Mouse (Mus musculus): ENCODE results near the gene Sertad1. TPM values are rescaled to one million over a fixed set of nuclear protein-coding genes. Genes with fewer than 3 reads are reported as not detected.

Sertad1 gene
- total and polyA plus RNA-seq, 3 experiments: 18.5 to 62.3 (median 56.9) TPM

DNA sequence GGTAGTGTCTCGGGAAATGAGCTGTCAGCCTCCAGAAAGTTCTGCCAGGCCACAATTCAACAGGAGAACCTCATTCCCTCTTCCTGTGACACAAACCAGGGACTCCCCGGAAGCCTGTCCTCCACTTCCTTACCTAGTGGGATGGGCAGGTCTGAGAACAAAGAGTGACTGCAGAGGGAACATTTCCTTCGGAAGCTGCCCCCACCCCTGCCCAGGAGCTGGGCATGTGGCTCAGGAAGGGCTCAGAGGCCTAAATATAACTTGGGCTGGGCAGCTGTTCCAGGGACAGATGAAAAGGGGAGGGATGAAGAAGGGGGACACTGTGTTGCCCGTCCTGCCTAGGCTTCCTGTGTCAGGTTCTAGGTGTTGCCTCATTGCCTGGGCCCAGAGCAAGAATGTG is 14.9 kb downstream of the Sertad1 start:
- Histone ChIP-seq H3K4me3 (ENCODE audit: low read depth, low read length) (no peak overlapping the region), H3K36me3 (replicated peaks) (peaks cover 5% of the 10 kb centered on the region), H3K9me3 (replicated peaks) (no peaks in the 10 kb centered on the region), H3K4me1 (ENCODE audit: insufficient read depth, low read depth, low read length) (peaks cover 14% of the 10 kb centered on the region), H3K27me3 (ENCODE audit: insufficient read depth, low read length) (no peaks in the 10 kb centered on the region; the same call in 1 of the 2 replicates)
- DNase-seq (ENCODE audit: low spot score) (no peak), ATAC-seq (ENCODE audit: extremely low read depth, insufficient number of reproducible peaks, low FRiP score, poor library complexity, severe bottlenecking) (no peak)
- TF ChIP-seq CTCF (IDR thresholded peaks at IDR 0.05; ENCODE audit: low read depth, low read length) (no peak), GATA1 (IDR thresholded peaks at IDR 0.05; ENCODE audit: borderline replicate concordance, low read length) (no peak), POLR2AphosphoS5 (IDR thresholded peaks at IDR 0.05; ENCODE audit: insufficient replicate concordance, low read depth, low read length) (no peak), GATA2 (IDR thresholded peaks at IDR 0.05; ENCODE audit: borderline replicate concordance, low read depth, low read length) (no peak)

DNA sequence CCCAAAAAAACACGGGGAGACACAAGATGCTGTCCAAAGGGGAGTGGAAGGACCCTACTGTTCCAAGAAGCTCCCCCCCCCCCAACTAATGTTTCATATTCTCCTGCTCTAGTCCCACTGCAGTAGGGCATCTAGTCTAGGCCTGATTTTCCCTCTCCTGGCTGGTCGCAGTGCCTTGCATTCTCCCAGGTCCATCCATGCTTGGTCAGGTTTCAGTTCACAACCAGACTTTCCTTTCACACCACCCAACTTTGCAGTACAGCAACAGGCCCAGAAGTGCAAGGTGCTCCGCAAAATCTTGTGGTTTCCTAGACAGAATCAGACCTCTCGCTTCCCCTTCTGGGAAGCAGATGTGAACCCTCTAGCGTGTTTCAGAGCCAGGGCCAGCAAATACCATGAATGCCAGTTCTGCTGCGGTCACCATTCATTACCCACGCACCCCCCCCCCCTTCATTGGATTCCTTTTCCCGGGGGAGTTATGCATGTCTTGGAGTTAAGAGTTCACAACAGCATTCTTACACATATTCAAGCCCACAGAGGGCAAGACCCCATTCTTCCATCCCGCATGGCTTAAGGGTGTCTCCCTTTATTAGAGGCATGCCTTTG is 20.2 kb downstream of the Sertad1 start:
- DNase-seq (ENCODE audit: low spot score): no peak
- TF ChIP-seq CTCF (IDR thresholded peaks at IDR 0.05; ENCODE audit: low read depth, low read length) (no peak), POLR2AphosphoS5 (IDR thresholded peaks at IDR 0.05; ENCODE audit: insufficient replicate concordance, low read depth, low read length) (no peak), TAL1 (conservative IDR thresholded peaks at IDR 0.05; ENCODE audit: low read depth, low read length) (no peak), GATA2 (IDR thresholded peaks at IDR 0.05; ENCODE audit: borderline replicate concordance, low read depth, low read length) (no peak), GATA1 (IDR thresholded peaks at IDR 0.05; ENCODE audit: borderline replicate concordance, low read length) (no peak)
- Histone ChIP-seq H3K4me1 (ENCODE audit: insufficient read depth, low read depth, low read length) (peaks cover 34% of the 10 kb centered on the region), H3K4me3 (ENCODE audit: low read depth, low read length) (peak overlapping the region; percentile 76; the same call in 1 of the 2 replicates), H3K9me3 (replicated peaks) (no peaks in the 10 kb centered on the region), H3K36me3 (replicated peaks) (peaks cover 5% of the 10 kb centered on the region), H3K27me3 (ENCODE audit: insufficient read depth, low read length) (no peaks in the 10 kb centered on the region)
- no peak for ATAC-seq (ENCODE audit: extremely low read depth, insufficient number of reproducible peaks, low FRiP score, poor library complexity, severe bottlenecking)

DNA sequence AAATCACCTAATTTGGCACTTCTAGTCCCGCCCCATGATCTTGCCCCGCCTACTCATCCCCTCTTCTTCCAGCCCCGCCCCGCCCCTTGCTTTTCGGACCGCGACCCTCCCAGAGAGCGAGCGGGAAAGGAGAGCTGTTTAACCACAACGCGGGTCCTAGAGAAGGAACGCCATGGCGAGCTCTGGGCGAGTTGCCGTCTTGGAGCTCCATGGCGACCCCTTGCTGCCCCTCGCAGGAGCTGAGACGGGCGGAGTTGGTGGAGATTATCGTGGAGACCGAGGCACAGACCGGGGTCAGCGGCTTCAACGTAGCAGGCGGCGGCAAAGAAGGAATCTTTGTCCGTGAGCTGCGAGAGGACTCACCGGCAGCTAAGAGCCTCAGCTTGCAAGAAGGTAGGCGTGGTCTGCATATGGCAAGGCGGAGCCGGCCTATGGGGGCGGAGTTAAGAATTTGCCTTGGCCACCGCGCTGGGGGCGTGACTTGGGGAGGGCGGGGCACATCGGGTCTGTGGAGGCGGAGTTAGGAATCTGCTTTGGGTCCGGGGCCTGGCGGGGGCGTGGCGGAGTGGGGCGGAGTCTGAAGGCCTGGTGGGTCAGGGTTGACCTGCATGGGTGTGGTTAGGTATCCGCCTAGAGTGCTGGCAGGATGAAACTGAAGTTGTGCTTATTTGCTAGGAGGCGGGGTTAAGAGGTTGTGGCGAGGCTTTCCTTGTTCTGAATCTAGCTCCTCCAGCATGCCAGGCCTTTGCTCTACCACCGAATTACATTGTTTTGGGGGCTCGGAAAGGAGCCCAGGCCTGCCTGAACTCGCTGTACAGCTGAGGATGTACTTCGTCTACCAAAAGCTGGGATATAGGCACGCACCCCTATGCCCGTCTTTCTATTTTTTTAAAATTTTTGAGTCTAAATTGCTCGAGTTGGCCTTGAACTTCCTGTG is 21.3 kb downstream of the Sertad1 start:
- Histone ChIP-seq H3K4me3 (ENCODE audit: low read depth, low read length) (peak overlapping the region; percentile 76), H3K36me3 (replicated peaks) (peaks cover 5% of the 10 kb centered on the region), H3K27me3 (ENCODE audit: insufficient read depth, low read length) (no peaks in the 10 kb centered on the region), H3K9me3 (replicated peaks) (no peaks in the 10 kb centered on the region), H3K4me1 (ENCODE audit: insufficient read depth, low read depth, low read length) (peaks cover 32% of the 10 kb centered on the region)
- TF ChIP-seq POLR2AphosphoS5 (IDR thresholded peaks at IDR 0.05; ENCODE audit: insufficient replicate concordance, low read depth, low read length) (no peak), GATA2 (IDR thresholded peaks at IDR 0.05; ENCODE audit: borderline replicate concordance, low read depth, low read length) (no peak), CTCF (IDR thresholded peaks at IDR 0.05; ENCODE audit: low read depth, low read length) (no peak), GATA1 (IDR thresholded peaks at IDR 0.05; ENCODE audit: borderline replicate concordance, low read length) (no peak), TAL1 (conservative IDR thresholded peaks at IDR 0.05; ENCODE audit: low read depth, low read length) (no peak)
- peak; percentile 86 for DNase-seq (ENCODE audit: low spot score)
- peak; percentile 94 for ATAC-seq (ENCODE audit: extremely low read depth, insufficient number of reproducible peaks, low FRiP score, poor library complexity, severe bottlenecking)

DNA sequence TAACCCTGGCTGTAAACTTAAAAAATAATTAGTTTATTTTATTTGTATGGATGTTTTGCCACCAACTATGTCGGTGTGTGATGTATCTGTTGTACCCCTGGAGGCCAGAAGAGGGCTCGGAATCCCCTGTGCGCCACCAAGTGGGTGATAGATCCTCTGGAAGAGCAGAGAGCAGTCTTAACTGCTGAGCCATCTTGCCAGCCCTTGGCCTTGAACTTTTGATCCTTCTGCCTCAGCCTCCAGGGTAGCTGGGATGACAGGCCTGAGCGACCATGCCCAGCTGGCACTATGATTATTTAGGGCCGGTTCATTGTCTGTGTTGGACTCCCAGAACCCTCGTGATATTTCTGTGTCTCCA is 21.9 kb downstream of the Sertad1 start:
- ATAC-seq (ENCODE audit: extremely low read depth, insufficient number of reproducible peaks, low FRiP score, poor library complexity, severe bottlenecking): peak; percentile 51
- H3K4me3 ChIP-seq (ENCODE audit: low read depth, low read length): peak overlapping the region; percentile 45; the same call in 1 of the 2 replicates
- peaks cover 31% of the 10 kb centered on the region for H3K4me1 ChIP-seq (ENCODE audit: insufficient read depth, low read depth, low read length)
- peaks cover 5% of the 10 kb centered on the region for H3K36me3 ChIP-seq (replicated peaks)
- DNase-seq (ENCODE audit: low spot score): peak; percentile 30
- TF ChIP-seq POLR2AphosphoS5 (IDR thresholded peaks at IDR 0.05; ENCODE audit: insufficient replicate concordance, low read depth, low read length) (no peak), TAL1 (conservative IDR thresholded peaks at IDR 0.05; ENCODE audit: low read depth, low read length) (no peak), GATA2 (IDR thresholded peaks at IDR 0.05; ENCODE audit: borderline replicate concordance, low read depth, low read length) (no peak), GATA1 (IDR thresholded peaks at IDR 0.05; ENCODE audit: borderline replicate concordance, low read length) (no peak), CTCF (IDR thresholded peaks at IDR 0.05; ENCODE audit: low read depth, low read length) (peak; percentile 52)
- H3K27me3 ChIP-seq (ENCODE audit: insufficient read depth, low read length): no peaks in the 10 kb centered on the region
- no peaks in the 10 kb centered on the region for H3K9me3 ChIP-seq (replicated peaks)

DNA sequence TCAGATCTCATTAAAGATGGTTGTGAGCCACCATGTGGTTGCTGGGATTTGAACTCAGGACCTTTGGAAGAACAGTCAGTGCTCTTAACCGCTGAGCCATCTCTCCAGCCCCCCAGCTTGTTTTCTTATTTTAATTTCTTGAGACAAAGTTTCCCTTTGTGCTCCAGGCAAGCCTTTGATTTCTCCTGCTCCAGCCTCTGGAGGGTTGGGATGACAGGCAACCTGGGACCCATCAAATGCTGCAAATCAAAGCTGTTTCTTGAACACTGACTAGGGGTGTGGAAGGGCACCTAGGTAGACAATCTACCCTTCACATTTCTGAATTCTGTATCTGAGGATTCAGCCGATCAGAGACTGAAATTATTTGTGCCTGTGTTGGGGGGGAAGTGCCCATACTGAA is 24.1 kb downstream of the Sertad1 start:
- TF ChIP-seq POLR2AphosphoS5 (IDR thresholded peaks at IDR 0.05; ENCODE audit: insufficient replicate concordance, low read depth, low read length) (no peak), GATA2 (IDR thresholded peaks at IDR 0.05; ENCODE audit: borderline replicate concordance, low read depth, low read length) (no peak), GATA1 (IDR thresholded peaks at IDR 0.05; ENCODE audit: borderline replicate concordance, low read length) (no peak), CTCF (IDR thresholded peaks at IDR 0.05; ENCODE audit: low read depth, low read length) (no peak), TAL1 (conservative IDR thresholded peaks at IDR 0.05; ENCODE audit: low read depth, low read length) (no peak)
- peaks cover 6% of the 10 kb centered on the region for H3K36me3 ChIP-seq (replicated peaks)
- no peak for ATAC-seq (ENCODE audit: extremely low read depth, insufficient number of reproducible peaks, low FRiP score, poor library complexity, severe bottlenecking)
- H3K4me3 ChIP-seq (ENCODE audit: low read depth, low read length): no peak overlapping the region
- no peaks in the 10 kb centered on the region for H3K9me3 ChIP-seq (replicated peaks)
- no peak for DNase-seq (ENCODE audit: low spot score)
- H3K27me3 ChIP-seq (ENCODE audit: insufficient read depth, low read length): no peaks in the 10 kb centered on the region
- H3K4me1 ChIP-seq (ENCODE audit: insufficient read depth, low read depth, low read length): peaks cover 31% of the 10 kb centered on the region

DNA sequence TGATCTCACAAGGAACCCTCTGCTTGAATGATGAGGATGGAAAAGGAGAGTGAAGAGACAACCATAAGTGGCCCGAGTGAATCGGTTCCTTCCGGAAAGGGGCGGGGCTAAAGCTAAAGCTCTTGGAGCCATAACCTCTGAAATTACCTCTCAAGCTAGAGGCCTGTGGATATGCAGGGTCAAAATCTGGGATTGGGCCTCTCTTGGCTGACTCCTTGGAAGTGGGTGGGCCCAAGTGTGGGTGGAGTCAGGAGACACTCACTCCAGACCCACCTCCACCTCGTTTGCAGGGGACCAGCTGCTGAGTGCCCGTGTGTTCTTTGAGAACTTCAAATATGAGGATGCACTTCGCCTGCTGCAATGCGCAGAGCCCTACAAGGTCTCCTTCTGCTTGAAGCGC is 28.3 kb downstream of the Sertad1 start:
- TF ChIP-seq GATA2 (IDR thresholded peaks at IDR 0.05; ENCODE audit: borderline replicate concordance, low read depth, low read length): no peak
- no peak for TF ChIP-seq CTCF (IDR thresholded peaks at IDR 0.05; ENCODE audit: low read depth, low read length)
- TF ChIP-seq GATA1 (IDR thresholded peaks at IDR 0.05; ENCODE audit: borderline replicate concordance, low read length): no peak
- no peak for TF ChIP-seq POLR2AphosphoS5 (IDR thresholded peaks at IDR 0.05; ENCODE audit: insufficient replicate concordance, low read depth, low read length)
- no peak for DNase-seq (ENCODE audit: low spot score)
- peaks cover 25% of the 10 kb centered on the region for H3K36me3 ChIP-seq (replicated peaks)
- ATAC-seq (ENCODE audit: extremely low read depth, insufficient number of reproducible peaks, low FRiP score, poor library complexity, severe bottlenecking): no peak
- no peaks in the 10 kb centered on the region; the same call in 1 of the 2 replicates for H3K27me3 ChIP-seq (ENCODE audit: insufficient read depth, low read length)
- H3K4me3 ChIP-seq (ENCODE audit: low read depth, low read length): no peak overlapping the region
- peaks cover 5% of the 10 kb centered on the region for H3K9me3 ChIP-seq (replicated peaks)
- H3K4me1 ChIP-seq (ENCODE audit: insufficient read depth, low read depth, low read length): no peaks in the 10 kb centered on the region

Data from G1E (cell line).